Mouse (Mus musculus): ENCODE measurements at regions not wholly inside any gene's neighbourhood (a gene's known extent, or its start where the extent isn't known, plus 50 kb on each side); places are given as distances from the start of the nearest gene placed in this dataset.

DNA sequence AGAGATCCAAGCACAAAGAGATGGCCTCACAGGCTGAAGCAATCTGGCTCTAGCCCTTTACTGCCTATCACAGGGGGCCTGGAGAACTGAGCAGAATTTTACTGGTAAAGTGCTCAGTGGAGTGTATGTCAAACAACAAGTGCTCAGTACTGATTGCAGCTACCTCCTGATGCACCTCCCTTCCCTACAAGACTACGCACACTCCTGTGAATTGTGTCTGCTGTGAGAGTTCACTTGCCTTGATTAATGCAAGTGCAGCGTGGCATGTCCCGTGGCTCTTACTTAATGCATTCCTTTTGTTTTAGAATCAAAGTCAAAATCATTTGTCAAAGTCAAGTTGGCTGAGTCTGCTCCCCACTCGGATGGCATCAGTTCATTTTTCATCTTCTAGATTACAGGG, 992.4 kb downstream of the Synb start:
- TF ChIP-seq CTCF (IDR thresholded peaks at IDR 0.05; ENCODE audit: low read depth, low read length) (no peak), POLR2A (IDR thresholded peaks at IDR 0.05; ENCODE audit: borderline replicate concordance, low read depth, low read length) (no peak)
